Mouse (Mus musculus): ENCODE results near the gene Tbc1d1.

Gene Tbc1d1

DNA sequence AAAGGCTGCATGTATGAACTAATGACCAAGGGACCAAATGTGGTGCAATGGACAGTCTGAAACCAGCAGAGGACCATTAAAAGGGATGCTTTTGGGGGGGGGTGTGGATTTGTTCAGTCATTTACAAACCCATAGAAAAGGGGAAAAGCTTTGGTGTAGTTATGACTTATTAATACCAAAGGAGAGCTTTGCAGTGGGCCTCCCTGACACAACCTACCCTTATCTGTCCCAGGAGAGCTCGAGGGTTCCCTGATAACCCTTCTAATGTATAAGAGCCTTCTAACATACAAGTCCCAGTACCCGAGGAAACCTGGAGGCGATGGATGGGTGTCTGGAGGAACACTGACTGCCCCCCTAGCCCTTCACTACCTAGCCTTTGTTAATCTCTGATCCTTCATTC lies 5.8 kb downstream of the Tbc1d1 start:
- DNase-seq: no peak

DNA sequence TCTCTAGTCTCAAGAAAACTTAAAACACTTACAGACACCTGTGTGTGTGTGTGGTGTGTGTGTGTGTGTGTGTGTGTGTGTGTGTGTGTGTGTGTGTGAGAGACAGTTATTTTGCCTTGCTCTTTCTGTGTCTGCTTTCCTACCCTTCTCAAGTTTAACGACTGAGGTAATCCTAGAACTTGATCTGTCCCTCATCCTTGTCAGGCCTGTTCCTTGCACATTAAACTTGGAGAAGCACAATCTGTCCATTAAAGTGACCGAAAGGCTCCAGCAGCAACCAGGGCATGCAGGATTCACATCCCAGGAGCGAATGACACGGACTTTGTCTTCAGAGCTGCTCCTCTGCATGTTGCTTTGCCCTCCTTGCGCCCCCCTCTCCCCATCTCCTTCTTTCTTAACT lies 6.5 kb downstream of the Tbc1d1 start:
- DNase-seq: no peak

DNA sequence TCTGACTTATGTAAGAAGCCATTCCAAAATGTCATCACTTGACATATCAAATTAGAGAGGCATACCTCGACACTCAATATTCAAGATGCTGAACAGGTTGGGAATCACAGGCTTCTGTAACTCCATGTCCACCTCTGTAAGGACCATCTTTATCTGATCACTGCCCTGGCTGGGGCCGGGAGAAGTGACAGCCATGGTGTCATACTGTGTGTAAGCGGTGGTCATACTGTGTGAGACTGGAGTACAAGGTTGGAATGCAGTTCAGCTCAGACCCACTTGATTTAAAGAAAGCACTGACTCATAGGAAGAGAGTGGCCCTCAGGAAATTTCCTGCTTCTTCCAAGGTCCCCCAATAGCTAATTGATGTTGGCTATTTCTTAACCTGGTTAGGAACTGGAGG lies 8.3 kb downstream of the Tbc1d1 start:
- no peak for DNase-seq

DNA sequence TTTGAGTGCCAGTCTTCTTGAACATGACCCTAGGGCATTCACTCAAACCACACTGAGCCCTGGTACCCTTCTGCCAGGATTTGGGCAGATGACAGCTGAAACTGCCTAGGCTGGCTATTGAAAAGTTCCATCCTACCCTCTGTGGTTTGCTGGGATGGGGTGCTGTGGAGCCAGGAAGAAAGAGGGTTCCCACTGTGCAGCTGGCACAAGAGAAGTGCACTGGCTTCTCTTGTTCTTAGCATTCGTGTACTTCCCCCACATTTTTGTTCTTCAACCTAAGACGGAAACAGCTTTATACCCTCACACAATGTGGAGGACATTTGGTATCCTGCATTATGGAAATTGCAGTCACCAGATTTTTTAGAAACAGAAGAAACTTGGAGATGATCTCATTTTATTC lies 9.7 kb downstream of the Tbc1d1 start:
- DNase-seq: no peak

DNA sequence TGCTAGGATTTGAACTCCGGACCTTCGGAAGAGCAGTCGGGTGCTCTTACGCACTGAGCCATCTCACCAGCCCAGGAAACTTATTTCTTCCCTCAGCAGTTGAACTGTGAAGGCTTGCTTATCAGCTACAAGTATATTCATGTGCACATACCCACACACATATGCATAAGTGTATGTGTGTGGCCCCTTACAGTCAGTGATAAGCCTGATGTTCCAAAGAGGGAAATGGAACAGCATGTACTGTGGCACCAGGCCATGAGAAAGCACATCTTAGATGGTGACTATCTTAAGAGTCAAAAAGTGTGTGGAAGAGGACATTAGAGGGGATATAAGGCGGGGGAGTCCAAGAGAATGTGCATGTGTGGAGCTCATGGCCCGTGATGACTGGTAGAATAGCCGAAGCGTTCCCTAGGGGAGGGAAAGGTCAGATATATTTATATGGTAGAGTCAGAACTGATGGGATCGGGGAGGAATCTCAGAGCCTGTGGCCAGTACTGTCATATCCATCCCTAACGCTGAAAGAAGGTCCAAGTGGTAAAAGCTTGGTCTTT lies 13.0 kb downstream of the Tbc1d1 start:
- no peak for DNase-seq

DNA sequence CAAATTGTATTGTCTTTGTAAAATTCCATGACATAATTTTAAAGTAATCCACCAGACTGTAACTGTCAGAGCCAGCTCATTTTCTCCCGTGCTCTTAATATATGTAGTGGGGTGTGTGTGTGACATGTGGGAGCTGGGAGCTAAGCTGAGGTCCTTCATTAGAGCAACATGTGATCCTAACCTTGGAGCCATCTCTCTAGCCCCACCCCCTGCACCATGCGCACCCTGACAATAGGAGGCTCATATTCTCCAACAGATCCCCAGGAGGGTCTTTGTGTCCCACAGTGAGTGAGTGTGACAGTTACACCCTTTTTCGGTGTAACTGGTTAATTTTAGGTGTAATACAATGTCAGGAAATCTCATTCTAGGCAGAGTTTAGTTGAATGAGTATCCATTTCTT lies 16.8 kb downstream of the Tbc1d1 start:
- no peak for DNase-seq

DNA sequence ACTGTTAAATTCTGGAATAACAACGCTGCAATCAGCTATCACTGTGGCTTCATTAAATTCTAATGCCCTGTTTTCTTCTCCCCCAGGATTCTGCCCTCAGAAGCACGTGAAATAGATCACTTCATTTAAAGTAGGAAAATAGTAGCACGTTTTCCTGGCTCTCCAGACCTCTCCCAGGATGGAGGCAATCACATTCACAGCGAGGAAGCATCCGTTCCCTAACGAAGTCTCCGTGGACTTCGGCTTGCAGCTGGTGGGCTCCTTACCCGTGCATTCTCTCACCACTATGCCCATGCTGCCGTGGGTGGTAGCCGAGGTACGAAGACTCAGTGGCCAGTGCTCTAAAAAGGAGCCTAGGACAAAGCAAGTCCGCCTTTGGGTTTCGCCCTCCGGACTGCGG lies 17.2 kb downstream of the Tbc1d1 start:
- DNase-seq: no peak

DNA sequence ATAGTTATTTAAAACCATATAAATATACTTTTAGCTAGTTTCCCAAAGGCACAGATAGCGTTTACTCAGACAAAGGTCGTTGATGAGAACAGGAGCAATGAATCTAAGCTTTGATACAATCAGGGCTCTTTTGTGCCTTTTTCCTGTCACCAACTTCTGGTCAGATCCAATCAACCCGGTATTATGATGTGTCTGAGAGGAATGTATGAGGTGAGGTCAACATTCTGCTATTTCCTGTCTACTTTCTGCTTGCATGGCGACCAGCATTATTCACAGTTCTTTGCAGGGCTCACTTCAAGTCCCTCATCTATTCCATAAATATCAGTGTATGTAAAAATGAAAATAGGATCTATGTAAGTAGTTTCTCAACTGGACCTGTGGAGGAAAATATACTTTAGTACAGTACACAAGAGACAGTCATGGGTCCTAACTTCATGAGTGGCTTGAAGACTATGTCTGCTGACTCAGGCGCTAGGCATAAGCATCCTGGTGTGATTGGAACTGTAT lies 18.4 kb downstream of the Tbc1d1 start:
- no peak for DNase-seq

DNA sequence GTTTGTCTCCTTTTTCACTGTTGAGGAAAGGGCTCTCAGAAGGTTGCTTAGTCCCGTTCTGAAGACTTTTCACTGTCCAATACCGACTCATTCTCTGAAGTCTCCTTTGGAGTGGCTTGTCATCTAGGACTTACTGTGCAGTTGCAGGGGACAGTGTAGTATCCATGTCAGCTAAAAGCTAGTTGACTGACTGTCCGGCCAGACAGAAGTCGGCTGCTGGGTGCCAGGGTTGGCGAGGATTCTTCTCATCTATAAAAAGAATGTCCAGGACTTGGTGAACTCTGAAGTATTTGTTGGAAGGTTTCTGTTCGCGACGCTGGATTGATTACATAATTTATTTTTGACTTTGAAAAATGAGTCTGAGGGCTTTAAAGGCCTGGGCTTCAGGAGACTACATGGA lies 24.4 kb downstream of the Tbc1d1 start:
- no peak for DNase-seq

DNA sequence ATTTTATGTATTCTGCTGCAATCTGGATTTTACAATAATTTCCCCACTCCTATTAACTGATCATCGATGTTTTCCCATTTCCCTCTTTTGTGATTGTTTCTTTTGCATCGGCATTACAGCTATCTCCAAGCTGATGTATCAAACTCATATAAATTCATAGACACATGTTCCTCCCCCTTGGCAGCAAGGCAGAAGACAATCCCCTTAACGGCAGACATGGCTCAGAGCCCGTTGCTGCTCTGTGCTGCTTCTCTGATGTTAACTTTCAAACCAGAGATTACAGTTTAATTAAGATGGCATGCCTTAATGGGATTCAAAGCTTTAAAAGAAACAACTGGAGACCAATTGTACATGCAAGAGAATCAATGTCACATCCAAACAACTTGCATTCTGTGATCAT lies 27.6 kb downstream of the Tbc1d1 start:
- DNase-seq: no peak

DNA sequence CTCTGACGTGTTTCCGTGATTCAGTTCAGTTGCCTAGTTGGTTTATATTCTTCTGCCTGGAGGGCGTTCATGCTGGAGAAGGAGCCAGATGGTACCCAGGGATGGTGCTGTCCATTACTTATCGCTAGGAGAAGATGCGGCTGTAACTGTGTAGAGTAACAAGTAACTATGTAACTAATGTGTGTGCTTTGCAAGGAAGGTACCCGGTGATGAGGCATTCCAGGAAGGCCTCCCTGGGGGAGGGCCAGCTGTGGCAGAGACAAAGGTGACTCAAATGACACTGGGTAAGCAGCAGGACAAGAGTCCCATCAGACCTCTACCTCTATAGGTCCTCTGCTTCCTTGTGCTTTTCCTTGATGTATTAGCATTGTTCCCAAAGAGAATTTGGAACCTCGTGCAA lies 29.2 kb downstream of the Tbc1d1 start:
- peak; percentile 38 for DNase-seq

DNA sequence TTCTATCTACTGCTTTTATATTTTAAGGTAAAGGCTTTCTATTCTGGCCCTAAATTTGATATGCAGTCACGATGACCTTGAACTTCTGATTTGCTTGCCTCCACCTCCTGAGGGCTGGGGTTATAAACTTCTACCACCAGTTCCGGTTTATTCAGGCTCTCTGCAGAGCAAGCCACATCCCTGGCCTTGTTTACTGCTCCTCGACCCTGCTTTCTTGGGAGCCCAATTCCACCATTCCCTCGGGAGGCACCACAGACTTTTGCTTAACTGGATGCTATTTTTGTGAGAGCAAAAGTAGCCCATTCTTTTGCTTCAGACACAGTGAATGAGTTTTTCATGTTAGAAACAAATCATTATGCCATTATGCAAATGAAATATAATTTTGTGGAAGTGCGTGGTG lies 30.5 kb downstream of the Tbc1d1 start:
- no peak for DNase-seq

DNA sequence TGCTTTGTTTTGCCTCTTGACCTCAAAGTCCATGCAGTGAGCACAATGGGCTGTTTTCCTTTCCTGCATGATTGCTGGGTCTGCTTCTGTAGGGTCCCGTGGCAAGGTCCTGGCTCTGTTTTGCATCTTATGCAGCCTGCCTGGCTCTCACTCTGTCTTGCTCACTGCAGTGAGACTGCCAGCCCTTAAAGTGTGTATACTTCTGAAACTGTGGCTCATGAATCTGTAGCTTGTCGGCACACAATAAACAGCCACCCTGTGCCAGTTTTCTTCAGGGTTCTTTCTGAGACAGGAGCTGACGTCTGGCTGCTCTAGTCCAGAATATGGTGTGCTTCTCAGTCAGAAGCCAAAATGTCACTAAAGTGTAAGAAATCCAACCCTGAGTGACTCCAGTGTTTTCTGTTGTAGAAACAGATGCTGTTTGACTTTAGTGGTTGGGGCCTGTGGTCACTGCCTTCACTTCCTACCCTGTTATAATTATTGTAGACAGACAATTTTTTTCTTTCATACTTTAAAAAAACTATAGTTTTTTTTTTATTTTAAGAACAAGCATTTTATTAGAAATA lies 32.1 kb downstream of the Tbc1d1 start:
- DNase-seq: no peak

DNA sequence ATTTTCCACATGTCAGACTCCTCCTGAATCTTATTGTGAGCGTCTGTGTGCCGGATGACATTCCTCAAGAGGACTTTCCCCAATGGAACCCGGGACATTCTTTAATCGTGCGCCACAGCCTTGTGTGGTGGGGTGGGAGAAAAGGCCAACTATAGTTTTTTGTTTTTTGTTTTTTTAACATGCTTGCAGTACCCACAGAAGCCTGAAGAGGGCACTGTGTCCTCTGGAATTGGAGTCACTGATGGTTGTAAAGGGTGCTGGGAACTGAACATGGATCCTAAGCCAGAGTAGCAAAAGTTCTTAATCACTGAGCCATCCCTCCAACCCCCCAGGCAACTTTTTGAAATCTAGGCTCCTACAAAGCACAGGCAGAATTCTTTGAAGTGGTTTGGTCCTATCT lies 34.8 kb downstream of the Tbc1d1 start:
- DNase-seq: no peak

DNA sequence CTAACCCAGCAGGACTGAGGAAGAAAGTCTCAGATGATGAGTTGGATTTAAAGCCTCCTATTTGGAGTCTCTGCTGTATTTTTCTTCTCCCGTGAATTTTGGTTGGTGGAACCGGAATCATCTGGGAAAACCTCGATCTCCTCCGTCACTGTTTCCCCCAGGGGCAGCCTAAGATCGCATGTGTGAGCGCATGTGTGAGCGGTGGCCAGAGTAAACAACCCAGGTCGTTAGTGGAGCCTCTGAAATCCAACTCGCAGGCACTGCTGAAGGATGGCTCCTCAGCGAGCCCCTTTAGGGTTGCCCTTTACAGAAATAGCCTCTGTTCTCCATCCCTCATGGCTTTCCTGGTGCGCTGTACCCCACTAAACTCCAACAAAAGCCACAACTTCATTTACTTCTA lies 37.2 kb downstream of the Tbc1d1 start:
- no peak for DNase-seq

DNA sequence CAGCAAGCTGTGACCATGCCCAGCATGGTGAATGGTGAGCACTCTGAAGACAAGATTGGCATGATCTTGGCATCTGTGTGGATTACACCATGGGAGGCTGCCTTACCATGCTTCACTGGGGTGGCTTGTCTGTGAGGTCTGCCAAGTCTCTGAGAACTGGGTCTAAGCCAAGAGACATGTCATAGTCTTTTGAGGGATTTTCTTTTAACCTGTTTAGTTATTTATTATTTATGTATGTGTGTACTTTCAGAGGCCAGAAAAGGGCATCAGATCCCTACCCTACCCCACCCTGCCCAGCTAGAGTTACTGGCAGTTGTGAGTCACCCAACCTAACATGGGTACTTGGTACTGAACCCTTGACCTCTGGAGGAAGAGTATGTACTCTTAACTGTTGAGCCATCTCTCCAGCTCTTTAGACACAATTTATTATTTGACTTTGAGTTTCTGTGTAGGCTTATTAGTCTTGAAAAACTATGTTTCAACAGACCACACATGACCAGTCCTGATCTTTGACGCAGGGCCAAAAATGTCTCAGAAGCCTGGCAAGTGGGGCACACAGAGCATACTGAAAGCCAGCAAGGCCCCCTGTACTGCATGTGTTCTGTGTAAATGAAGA lies 40.3 kb downstream of the Tbc1d1 start:
- no peak for DNase-seq

DNA sequence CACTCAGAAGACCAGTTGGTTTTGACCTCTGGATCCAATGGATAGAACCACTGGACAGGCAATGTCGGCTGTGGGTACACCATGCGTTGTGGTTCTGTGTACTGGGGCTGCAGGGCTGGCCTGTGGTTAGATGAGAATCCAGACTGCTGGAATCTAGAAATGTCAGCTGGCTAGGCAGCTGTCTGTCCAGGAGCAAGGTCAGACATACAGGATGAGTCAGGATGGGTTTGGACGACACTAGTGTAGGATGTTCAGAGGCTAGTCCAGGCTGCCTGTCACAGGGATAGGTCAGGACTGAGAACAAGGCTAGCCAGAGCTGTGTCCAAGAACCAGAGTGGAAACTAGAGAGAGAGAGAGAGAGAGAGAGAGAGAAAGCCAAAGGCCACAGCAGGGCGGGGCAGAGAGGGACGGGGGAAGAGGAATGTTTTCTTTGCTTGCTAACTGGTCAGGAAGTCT lies 40.8 kb downstream of the Tbc1d1 start:
- no peak for DNase-seq

DNA sequence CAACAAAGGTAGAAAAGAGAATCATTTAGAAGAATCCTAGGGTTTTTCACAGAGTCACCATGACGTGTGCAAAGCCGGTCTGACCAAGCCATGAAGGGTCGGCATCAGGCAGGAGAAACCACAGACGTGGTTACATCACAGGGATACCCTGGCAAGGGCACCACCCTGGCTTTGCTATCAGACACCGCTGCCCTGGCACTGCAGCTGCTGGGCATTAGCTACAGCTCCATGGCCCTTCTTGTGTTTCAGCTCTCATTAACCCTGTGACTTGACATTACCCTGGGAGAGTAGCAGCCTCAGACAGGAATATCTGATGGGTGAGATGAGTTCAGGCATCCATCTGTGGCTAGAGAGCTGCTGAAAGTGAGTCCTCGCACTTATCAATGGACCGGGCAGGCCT lies 42.5 kb downstream of the Tbc1d1 start:
- no peak for DNase-seq

DNA sequence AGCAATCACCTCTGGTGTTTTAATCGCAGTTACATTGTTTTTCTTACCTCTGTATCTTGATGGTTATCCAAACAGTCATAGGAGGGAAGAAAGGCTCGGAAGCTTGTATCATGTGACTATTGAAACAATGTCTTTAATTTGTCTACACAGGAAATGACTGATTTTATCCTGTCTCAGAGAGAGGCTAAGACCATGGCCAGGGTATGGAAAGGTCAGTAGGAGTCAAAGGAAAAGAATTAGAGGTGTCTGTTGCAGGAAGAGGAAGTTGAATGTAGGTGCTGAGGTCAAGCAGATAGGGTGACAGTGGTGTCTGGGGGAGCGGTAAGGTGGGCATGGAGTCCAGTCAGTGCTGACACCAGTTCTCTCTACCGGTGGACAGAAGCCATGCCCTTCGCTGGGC lies 45.0 kb downstream of the Tbc1d1 start:
- DNase-seq: no peak

DNA sequence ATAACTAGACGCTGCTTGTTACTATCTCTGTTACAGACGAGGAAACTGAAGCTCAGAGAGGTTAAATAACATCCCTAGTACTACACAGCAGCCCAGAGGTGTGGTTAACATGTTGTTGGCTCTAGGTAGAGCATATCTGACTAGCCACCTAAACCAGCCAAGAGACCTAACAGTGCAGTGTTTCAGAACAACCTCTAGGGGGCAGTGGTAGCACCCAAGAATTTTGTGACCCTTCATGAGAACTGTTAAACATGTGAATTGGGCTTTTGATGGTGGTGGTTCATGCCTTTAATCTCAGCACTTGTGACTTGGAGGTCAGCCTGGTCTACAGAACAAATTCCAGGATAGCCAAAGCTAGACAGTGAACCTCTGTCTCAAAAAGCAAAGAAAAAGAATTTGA lies 46.2 kb downstream of the Tbc1d1 start:
- peak; percentile 42 for DNase-seq

DNA sequence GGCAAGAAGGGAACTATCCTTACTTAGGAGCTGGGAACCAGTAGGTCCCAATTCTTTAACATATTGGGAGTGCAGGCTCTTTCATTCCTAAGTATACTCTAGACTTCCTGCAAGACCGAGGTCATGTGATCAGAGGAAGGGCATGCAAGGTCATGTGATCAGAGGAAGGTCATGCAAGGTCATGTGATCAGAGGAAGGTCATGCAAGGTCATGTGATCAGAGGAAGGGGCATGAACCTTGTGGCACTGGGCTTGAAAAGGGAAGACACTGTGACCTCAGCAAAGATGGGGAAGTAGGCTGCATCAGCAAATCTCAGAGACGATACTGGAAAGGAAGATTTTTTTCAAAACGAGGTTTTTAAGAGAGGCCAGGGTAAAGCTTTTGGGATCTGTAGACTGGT lies 49.5 kb downstream of the Tbc1d1 start:
- no peak for DNase-seq

DNA sequence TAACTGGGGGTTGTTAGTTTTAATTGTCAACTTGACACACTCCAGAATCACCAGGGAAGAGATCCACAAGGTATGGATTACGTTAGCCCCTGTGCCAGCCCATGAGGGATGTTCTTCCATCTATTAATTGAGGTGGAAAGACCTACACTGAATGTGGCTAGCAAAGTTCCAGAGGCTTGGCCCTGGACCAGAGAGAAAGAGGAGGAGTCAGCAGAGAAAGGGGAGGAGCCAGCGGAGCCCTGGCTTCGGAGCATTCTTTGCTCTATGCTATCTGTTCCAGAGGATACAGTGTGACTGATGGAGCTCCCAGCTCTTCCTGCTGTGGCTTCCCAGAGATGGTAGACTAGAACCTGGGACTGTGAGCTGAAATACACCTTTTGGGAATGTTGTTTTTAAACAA lies 50.3 kb downstream of the Tbc1d1 start:
- peak; percentile 34 for DNase-seq

DNA sequence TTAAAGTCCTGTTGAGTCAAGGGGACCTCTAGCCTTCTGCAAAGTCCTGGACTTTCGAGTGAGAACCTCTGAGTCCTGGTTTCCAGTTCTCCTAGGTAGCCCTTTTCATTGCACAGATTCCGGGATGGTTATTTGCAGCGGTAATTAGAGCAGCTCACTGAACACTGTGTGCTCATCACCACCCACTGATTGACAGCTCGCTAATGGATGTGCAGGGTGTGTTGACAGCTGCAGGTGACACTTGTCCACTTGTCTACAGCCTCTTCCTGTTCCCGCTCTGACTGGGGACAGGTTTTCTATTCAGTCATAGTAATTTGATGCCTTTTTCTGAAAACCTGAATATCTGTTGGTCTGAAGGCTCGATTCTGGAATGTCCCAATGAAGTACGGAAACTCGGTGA lies 50.8 kb downstream of the Tbc1d1 start:
- DNase-seq: no peak

DNA sequence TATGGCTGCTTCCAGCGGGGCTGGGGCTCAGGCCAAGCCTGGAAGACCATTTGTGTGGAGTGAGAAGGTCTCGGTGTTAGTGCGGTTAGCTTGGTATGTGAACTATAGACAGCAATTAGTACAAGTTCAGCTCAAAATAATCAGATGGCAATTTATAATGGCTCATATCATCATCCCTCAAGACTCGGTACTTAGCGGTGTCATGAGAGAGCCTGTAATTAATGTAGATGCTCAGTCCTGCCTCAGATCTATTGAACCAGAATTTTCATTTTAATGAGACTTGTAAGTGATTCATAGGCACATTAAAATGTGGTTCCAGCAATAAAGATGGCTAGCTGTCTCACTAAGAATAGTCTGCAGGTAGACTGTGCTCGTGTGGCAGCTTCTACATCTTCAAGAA lies 51.7 kb downstream of the Tbc1d1 start:
- no peak for DNase-seq

DNA sequence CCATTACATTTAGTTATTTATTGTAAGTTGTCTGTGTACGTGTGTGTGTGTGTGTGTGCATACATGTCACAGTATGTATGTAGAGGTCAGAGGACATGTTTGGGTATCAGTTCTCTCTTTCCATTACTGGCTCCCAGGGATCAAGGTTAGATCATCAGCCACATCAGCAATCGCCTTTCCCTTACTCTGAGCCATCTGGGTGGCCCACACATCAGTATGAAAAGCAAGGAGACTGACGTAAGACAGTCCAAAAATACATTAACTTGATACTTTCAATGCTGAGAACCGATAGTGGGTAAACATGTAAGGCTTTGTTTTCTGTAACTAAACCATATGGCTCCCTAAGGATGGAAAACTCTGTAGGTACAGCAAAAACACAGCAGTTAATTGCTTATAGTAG lies 54.7 kb downstream of the Tbc1d1 start:
- DNase-seq: no peak

All from kidney, adult 18-20 months (tissue).